Mouse (Mus musculus): ENCODE data around the gene Ptpra. TPM values are rescaled to one million over a fixed set of nuclear protein-coding genes. Genes with fewer than 3 reads are reported as not detected.

The Ptpra gene
- polyA plus RNA-seq, 1 experiment from 2014 or later, result 102 TPM

DNA sequence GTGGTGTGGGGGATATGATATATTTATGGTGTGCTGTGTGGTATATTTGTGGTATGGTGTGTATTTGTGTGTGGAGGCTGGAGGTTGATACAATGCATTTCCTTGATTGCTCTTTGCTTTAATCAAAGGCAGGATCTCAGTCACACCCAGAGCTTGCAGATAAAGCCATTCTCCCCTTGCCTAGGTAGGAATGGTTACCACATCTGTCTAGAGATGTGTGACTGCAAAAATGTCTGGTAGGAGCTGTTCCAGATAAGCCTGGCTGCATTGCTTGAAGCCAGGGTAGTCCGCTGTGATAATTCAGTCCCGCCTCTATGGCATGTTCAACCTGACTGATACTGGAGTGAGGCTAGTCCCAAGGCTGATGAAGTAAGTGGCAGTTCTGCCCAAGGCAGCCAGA is 19.9 kb downstream of the Ptpra start:
- Histone ChIP-seq H3K27me3 (ENCODE audit: control insufficient read depth, insufficient read depth, low read length) (no peaks in the 10 kb centered on the region), H3K4me1 (replicated peaks; ENCODE audit: control insufficient read depth, insufficient read depth, low read length) (no peaks in the 10 kb centered on the region), H3K36me3 (ENCODE audit: control insufficient read depth, insufficient read depth, low read length) (no peaks in the 10 kb centered on the region), H3K27ac (ENCODE audit: low read depth, low read length) (no peak overlapping the region; the same call in 1 of the 2 replicates), H3K9ac (ENCODE audit: low read depth, low read length) (no peak overlapping the region), H3K4me3 (ENCODE audit: low read depth, low read length) (no peak overlapping the region), H3K9me3 (ENCODE audit: control insufficient read depth, low read length) (no peaks in the 10 kb centered on the region), H3K4me2 (replicated peaks; ENCODE audit: low read depth, low read length) (no peak overlapping the region)
- WGBS, result 78% methylated on average over 2 of the region's 2 CpGs
- DNase-seq (ENCODE audit: low spot score) (no peak), ATAC-seq (ENCODE audit: low FRiP score) (no peak)

DNA sequence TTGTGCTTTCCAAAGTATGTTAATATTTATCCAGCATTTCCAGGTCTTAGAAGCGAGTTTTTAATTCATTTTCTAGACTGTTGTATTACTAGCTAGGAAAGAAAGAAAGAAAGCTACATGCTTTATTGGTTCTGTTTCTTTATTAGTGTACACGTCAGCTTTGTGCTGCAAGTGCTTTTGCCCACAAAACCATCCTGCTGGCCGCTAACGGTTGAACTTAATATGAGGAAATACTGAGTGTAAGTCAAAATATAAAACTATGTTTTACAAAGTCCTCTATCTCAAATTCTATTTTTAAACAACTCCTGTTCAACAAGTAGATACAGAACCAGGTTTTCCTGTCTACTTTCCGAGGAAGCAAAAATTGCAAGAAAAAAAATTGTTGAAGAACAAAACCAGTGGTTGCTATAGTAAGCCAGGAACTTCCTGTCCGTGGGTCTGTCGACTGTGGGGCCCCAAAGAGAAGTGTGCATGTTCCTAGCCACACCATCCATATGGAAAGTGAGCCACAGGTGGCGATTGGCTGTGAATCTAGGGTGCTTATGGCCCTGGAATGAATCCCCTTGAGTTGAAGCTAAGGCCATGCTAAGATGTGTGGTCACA is 22.9 kb downstream of the Ptpra start:
- no peak overlapping the region for H3K9ac ChIP-seq (ENCODE audit: low read depth, low read length)
- WGBS, result 88% methylated on average over 8 of the region's 8 CpGs
- no peaks in the 10 kb centered on the region for H3K4me1 ChIP-seq (replicated peaks; ENCODE audit: control insufficient read depth, insufficient read depth, low read length)
- no peak overlapping the region for H3K4me2 ChIP-seq (replicated peaks; ENCODE audit: low read depth, low read length)
- ATAC-seq (ENCODE audit: low FRiP score) (no peak), DNase-seq (ENCODE audit: low spot score) (no peak)
- no peak overlapping the region for H3K27ac ChIP-seq (ENCODE audit: low read depth, low read length)
- H3K27me3 ChIP-seq (ENCODE audit: control insufficient read depth, insufficient read depth, low read length), result no peaks in the 10 kb centered on the region
- no peaks in the 10 kb centered on the region for H3K36me3 ChIP-seq (ENCODE audit: control insufficient read depth, insufficient read depth, low read length)
- H3K4me3 ChIP-seq (ENCODE audit: low read depth, low read length), result no peak overlapping the region
- H3K9me3 ChIP-seq (ENCODE audit: control insufficient read depth, low read length), result no peaks in the 10 kb centered on the region

DNA sequence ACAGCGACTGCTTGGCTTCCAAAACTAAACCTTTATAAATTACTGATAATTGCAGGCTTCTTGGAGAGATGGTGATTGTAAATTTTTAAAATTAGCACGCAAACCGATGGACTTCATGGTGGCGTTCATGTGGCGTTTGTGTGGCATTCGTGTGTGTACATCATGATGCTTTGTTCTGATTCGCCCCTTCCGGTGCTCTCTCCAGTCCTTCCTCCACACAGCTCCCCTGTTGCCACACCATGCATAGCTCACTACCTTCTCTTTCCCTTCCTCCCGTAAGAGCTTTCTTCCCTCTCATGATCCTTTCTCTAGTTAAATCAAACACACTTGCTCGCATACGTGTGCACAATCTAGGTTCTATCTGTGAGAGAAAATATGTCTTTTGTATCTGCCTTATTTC is 25.7 kb downstream of the Ptpra start:
- no peak overlapping the region for H3K9ac ChIP-seq (ENCODE audit: low read depth, low read length)
- ATAC-seq (ENCODE audit: low FRiP score) (no peak), DNase-seq (ENCODE audit: low spot score) (no peak)
- H3K36me3 ChIP-seq (ENCODE audit: control insufficient read depth, insufficient read depth, low read length), result no peaks in the 10 kb centered on the region
- no peak overlapping the region for H3K4me2 ChIP-seq (replicated peaks; ENCODE audit: low read depth, low read length)
- WGBS, result 97% methylated on average over 11 of the region's 11 CpGs
- no peaks in the 10 kb centered on the region for H3K4me1 ChIP-seq (replicated peaks; ENCODE audit: control insufficient read depth, insufficient read depth, low read length)
- H3K27ac ChIP-seq (ENCODE audit: low read depth, low read length), result no peak overlapping the region
- H3K27me3 ChIP-seq (ENCODE audit: control insufficient read depth, insufficient read depth, low read length), result no peaks in the 10 kb centered on the region
- H3K4me3 ChIP-seq (ENCODE audit: low read depth, low read length), result no peak overlapping the region
- H3K9me3 ChIP-seq (ENCODE audit: control insufficient read depth, low read length), result 0 out of 2 replicates have a peak, but pooled peaks cover 3% of the 10 kb centered on the region

DNA sequence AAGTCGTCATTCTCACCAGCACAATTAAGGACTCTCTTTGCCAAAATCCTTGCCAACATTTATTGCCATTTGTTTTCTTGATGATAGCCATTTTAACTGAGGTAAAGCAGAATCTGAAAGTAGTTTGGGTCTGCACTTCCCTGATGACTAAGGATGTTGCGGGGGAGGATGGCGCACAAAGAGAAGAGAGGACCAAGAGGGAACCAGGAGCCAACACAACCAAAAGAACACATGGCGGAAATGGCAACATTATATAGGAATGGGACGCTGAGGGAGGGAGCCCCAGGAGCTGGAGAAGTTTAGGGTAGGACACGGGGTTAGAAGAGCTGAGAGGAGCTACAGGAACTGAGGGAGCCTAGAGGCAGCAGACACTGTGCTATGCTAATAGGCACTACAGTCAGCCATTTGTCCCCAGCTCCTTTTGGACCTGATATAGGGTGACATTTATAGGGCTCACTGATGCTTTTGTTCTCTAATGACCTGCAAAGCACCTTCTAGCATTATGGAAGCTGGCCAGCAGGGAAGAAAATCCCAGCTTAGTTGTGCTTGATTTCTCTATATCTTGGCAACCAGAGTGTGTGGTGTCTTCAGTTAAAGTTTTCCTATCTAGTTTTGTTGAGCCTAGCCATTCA is 26.7 kb downstream of the Ptpra start:
- Histone ChIP-seq H3K36me3 (ENCODE audit: control insufficient read depth, insufficient read depth, low read length) (no peaks in the 10 kb centered on the region), H3K4me2 (replicated peaks; ENCODE audit: low read depth, low read length) (no peak overlapping the region), H3K4me3 (ENCODE audit: low read depth, low read length) (no peak overlapping the region), H3K27me3 (ENCODE audit: control insufficient read depth, insufficient read depth, low read length) (no peaks in the 10 kb centered on the region), H3K9me3 (ENCODE audit: control insufficient read depth, low read length) (0 out of 2 replicates have a peak, but pooled peaks cover 3% of the 10 kb centered on the region), H3K9ac (ENCODE audit: low read depth, low read length) (no peak overlapping the region), H3K4me1 (replicated peaks; ENCODE audit: control insufficient read depth, insufficient read depth, low read length) (no peaks in the 10 kb centered on the region), H3K27ac (ENCODE audit: low read depth, low read length) (no peak overlapping the region)
- 87% methylated on average over 6 of the region's 6 CpGs for WGBS
- DNase-seq (ENCODE audit: low spot score) (no peak), ATAC-seq (ENCODE audit: low FRiP score) (no peak)

DNA sequence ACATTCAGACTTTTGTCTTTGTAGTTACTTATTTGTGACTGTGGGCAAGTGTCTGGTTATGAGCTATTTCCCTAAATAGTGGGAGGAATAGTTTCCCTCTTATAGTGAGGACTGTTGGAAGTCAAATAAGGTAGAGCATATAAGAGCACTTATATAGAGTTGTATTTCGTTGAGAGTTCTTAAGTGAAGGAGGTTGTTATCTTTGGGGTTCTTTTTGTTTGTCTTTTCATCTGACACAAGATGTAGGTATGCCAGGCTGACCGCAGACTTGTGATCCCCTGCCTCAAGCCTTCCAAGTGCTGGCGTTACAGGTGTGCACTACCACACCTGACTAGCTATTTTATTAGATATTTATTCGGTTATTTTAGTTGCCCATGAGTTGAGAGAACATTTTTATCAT is 32.1 kb downstream of the Ptpra start:
- H3K27ac ChIP-seq (ENCODE audit: low read depth, low read length), result no peak overlapping the region
- DNase-seq (ENCODE audit: low spot score) (no peak), ATAC-seq (ENCODE audit: low FRiP score) (no peak)
- no peak overlapping the region for H3K9ac ChIP-seq (ENCODE audit: low read depth, low read length)
- no peaks in the 10 kb centered on the region for H3K27me3 ChIP-seq (ENCODE audit: control insufficient read depth, insufficient read depth, low read length)
- H3K4me3 ChIP-seq (ENCODE audit: low read depth, low read length), result no peak overlapping the region
- no peaks in the 10 kb centered on the region for H3K36me3 ChIP-seq (ENCODE audit: control insufficient read depth, insufficient read depth, low read length)
- H3K9me3 ChIP-seq (ENCODE audit: control insufficient read depth, low read length), result 0 out of 2 replicates have a peak, but pooled peaks cover 3% of the 10 kb centered on the region
- H3K4me2 ChIP-seq (replicated peaks; ENCODE audit: low read depth, low read length), result no peak overlapping the region
- WGBS, result 93% methylated on average over 4 of the region's 4 CpGs
- no peaks in the 10 kb centered on the region for H3K4me1 ChIP-seq (replicated peaks; ENCODE audit: control insufficient read depth, insufficient read depth, low read length)

DNA sequence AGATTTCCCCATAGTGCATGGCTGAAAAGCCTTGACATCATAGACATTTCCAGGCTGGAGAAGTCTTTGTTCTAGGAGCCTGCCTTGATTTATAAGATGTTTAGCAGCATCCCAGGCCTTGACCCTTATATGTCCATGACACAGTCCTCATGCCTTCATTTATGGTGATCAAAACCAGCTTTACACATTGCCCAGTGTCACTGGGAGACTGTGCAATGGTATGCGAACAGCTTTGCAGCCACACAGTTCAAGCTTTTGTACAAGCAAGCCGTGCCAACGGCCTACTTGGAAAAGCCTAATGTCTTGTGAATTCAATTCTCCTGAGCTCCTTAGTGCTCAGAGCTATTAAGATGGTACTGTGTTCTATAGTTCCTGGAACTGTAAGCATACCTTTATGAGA is 32.6 kb downstream of the Ptpra start:
- H3K4me1 ChIP-seq (replicated peaks; ENCODE audit: control insufficient read depth, insufficient read depth, low read length), result no peaks in the 10 kb centered on the region
- H3K4me3 ChIP-seq (ENCODE audit: low read depth, low read length), result no peak overlapping the region
- H3K9ac ChIP-seq (ENCODE audit: low read depth, low read length), result no peak overlapping the region
- H3K4me2 ChIP-seq (replicated peaks; ENCODE audit: low read depth, low read length), result no peak overlapping the region
- no peak overlapping the region for H3K27ac ChIP-seq (ENCODE audit: low read depth, low read length)
- H3K27me3 ChIP-seq (ENCODE audit: control insufficient read depth, insufficient read depth, low read length), result no peaks in the 10 kb centered on the region
- ATAC-seq (ENCODE audit: low FRiP score), result no peak
- H3K36me3 ChIP-seq (ENCODE audit: control insufficient read depth, insufficient read depth, low read length), result no peaks in the 10 kb centered on the region
- DNase-seq (ENCODE audit: low spot score), result no peak
- WGBS, result 83% methylated on average over 3 of the region's 3 CpGs
- H3K9me3 ChIP-seq (ENCODE audit: control insufficient read depth, low read length), result 0 out of 2 replicates have a peak, but pooled peaks cover 3% of the 10 kb centered on the region

DNA sequence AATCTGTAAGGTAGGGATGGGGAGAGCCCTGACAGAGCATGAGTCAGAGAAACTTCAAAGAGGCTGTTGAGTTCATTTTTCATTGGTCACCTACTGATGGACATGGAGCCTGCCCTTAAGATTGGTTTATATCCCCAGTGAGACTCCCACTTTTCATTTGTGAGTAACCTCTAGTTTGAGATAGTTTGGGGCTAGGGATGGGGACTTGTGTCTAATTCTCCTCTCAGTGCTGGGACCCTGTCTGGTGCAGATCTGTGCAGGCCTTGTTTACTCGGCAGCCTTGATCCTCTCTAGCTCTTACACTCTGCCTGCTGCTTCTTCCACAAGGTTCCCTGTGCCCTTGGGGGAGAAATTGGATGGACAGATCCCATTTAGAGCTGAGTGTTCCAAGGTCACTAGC is 34.1 kb downstream of the Ptpra start:
- H3K9ac ChIP-seq (ENCODE audit: low read depth, low read length), result no peak overlapping the region
- H3K36me3 ChIP-seq (ENCODE audit: control insufficient read depth, insufficient read depth, low read length), result no peaks in the 10 kb centered on the region
- no peak overlapping the region for H3K4me2 ChIP-seq (replicated peaks; ENCODE audit: low read depth, low read length)
- DNase-seq (ENCODE audit: low spot score) (no peak), ATAC-seq (ENCODE audit: low FRiP score) (no peak)
- no peak overlapping the region for H3K27ac ChIP-seq (ENCODE audit: low read depth, low read length)
- H3K4me1 ChIP-seq (replicated peaks; ENCODE audit: control insufficient read depth, insufficient read depth, low read length), result no peaks in the 10 kb centered on the region
- WGBS, result 95% methylated on average over 1 of the region's 1 CpGs
- no peak overlapping the region for H3K4me3 ChIP-seq (ENCODE audit: low read depth, low read length)
- 0 out of 2 replicates have a peak, but pooled peaks cover 2% of the 10 kb centered on the region for H3K9me3 ChIP-seq (ENCODE audit: control insufficient read depth, low read length)
- no peaks in the 10 kb centered on the region for H3K27me3 ChIP-seq (ENCODE audit: control insufficient read depth, insufficient read depth, low read length)

DNA sequence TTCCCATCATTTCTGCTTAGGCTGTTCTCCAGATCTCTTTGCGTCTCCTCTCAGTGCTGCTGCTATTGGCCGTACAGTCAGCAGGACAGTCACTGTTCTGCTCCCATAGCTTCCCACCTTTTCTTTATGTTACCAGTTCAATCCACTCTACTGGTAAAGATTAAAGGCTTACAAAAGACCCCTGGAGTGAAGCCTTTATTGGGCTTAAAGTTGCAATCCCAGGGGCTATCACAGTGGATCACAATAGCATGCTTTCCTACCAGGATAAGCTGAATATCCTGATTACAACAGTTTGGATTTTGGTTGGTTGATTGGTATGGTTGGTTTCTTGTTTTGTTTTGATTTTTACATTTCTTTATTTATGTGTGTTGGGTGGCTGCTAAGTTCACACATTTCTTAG is 37.9 kb downstream of the Ptpra start:
- Histone ChIP-seq H3K27ac (ENCODE audit: low read depth, low read length) (no peak overlapping the region), H3K9me3 (ENCODE audit: control insufficient read depth, low read length) (no peaks in the 10 kb centered on the region), H3K27me3 (ENCODE audit: control insufficient read depth, insufficient read depth, low read length) (no peaks in the 10 kb centered on the region), H3K4me2 (replicated peaks; ENCODE audit: low read depth, low read length) (no peak overlapping the region), H3K36me3 (ENCODE audit: control insufficient read depth, insufficient read depth, low read length) (no peaks in the 10 kb centered on the region), H3K9ac (ENCODE audit: low read depth, low read length) (no peak overlapping the region), H3K4me3 (ENCODE audit: low read depth, low read length) (no peak overlapping the region), H3K4me1 (replicated peaks; ENCODE audit: control insufficient read depth, insufficient read depth, low read length) (no peaks in the 10 kb centered on the region; the same call in 1 of the 2 replicates)
- 76% methylated on average over 2 of the region's 2 CpGs for WGBS
- DNase-seq (ENCODE audit: low spot score), result no peak
- ATAC-seq (ENCODE audit: low FRiP score), result no peak

DNA sequence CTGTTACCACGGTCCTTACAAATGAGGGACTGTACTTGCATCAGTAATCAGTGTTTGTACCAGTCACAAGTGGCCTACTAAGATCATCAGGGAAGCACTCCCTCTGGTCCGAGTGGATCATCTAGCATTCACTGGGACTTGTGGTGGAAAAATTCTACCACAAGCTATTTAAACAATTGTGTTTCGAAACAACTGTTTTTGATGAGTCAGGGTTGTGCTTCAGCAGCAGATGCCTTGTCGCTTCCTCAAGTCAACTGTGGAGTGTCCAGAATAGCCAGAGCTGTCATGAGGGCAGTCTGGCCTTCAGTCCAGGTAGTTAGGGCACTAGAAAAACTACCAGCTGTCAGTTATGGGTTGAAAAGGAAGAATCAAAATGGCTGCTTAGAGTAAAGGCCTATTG is 38.5 kb downstream of the Ptpra start:
- 92% methylated on average over 4 of the region's 4 CpGs for WGBS
- Histone ChIP-seq H3K4me3 (ENCODE audit: low read depth, low read length) (no peak overlapping the region), H3K4me1 (replicated peaks; ENCODE audit: control insufficient read depth, insufficient read depth, low read length) (no peaks in the 10 kb centered on the region; the same call in 1 of the 2 replicates), H3K36me3 (ENCODE audit: control insufficient read depth, insufficient read depth, low read length) (no peaks in the 10 kb centered on the region), H3K9me3 (ENCODE audit: control insufficient read depth, low read length) (no peaks in the 10 kb centered on the region), H3K27me3 (ENCODE audit: control insufficient read depth, insufficient read depth, low read length) (no peaks in the 10 kb centered on the region), H3K9ac (ENCODE audit: low read depth, low read length) (no peak overlapping the region), H3K4me2 (replicated peaks; ENCODE audit: low read depth, low read length) (no peak overlapping the region), H3K27ac (ENCODE audit: low read depth, low read length) (no peak overlapping the region)
- ATAC-seq (ENCODE audit: low FRiP score), result no peak
- DNase-seq (ENCODE audit: low spot score), result no peak

Data from hindbrain, embryonic 11.5 days (tissue).